Mouse (Mus musculus) spleen, postnatal 14 days (tissue): ENCODE data around the gene Nprl3.
"Not testable (repeated sequence)": the region's sequence is repeated elsewhere in the genome, so short reads cannot be mapped to it uniquely, and the experiment has no call there.

Experiments
- DNase-seq, 2 experiments: peaks; one replicate each; pipeline ENCODE4 v3.0.0; 2021 to 2022; ENCODE audit warnings: low spot score in 2 of 2

Nprl3 gene

GRCm38 (mm10) chr11:32267188-32267884 lies at the start of gene Nprl3:
TSS of gene Nprl3 (minus strand) at chr11:32267707.
- peak; percentile 92 to 94 for DNase-seq

- DNase-seq: no peak
These were observed 48.5 kb upstream of the Nprl3 start for GRCm38 (mm10) chr11:32316009-32316408.

- DNase-seq: no peak
These were observed 42.4 kb upstream of the Nprl3 start for GRCm38 (mm10) chr11:32309928-32310327.

GRCm38 (mm10) chr11:32309446-32309845 lies 41.9 kb upstream of the Nprl3 start:
- no peak for DNase-seq

- no peak for DNase-seq
These were observed 39.5 kb upstream of the Nprl3 start for GRCm38 (mm10) chr11:32307006-32307405.

GRCm38 (mm10) chr11:32303455-32303854 lies 35.9 kb upstream of the Nprl3 start:
- no peak for DNase-seq

- no peak for DNase-seq
These were observed 35.4 kb upstream of the Nprl3 start for GRCm38 (mm10) chr11:32302824-32303419.

GRCm38 (mm10) chr11:32301506-32301905 lies 34.0 kb upstream of the Nprl3 start:
- DNase-seq: no peak

GRCm38 (mm10) chr11:32300279-32301267 lies 33.1 kb upstream of the Nprl3 start:
- DNase-seq: no peak

GRCm38 (mm10) chr11:32299865-32300264 lies 32.4 kb upstream of the Nprl3 start, which contains the start of gene Hbq1a:
TSS of gene Hbq1a (plus strand) at chr11:32300069.
- peak; percentile 59 to 67 for DNase-seq

GRCm38 (mm10) chr11:32298532-32298918 lies 31.0 kb upstream of the Nprl3 start:
- DNase-seq: no peak

GRCm38 (mm10) chr11:32297866-32298531 lies 30.5 kb upstream of the Nprl3 start:
- DNase-seq: no peak

- not testable (repeated sequence) for DNase-seq
These were observed 29.9 kb upstream of the Nprl3 start for GRCm38 (mm10) chr11:32297417-32297816.

GRCm38 (mm10) chr11:32296203-32296602 lies 28.7 kb upstream of the Nprl3 start, which contains the start of gene Hba-a2:
TSS of gene Hba-a2 (plus strand) at chr11:32296489.
- not testable (repeated sequence) for DNase-seq

GRCm38 (mm10) chr11:32293479-32293878 lies 26.0 kb upstream of the Nprl3 start:
- not testable (repeated sequence) for DNase-seq

GRCm38 (mm10) chr11:32292819-32293218 lies 25.3 kb upstream of the Nprl3 start:
- DNase-seq: not testable (repeated sequence)

GRCm38 (mm10) chr11:32287493-32287825 lies 20.0 kb upstream of the Nprl3 start:
- DNase-seq: no peak

GRCm38 (mm10) chr11:32286695-32287492 lies 19.4 kb upstream of the Nprl3 start, which contains the start of gene Hbq1b:
TSS of gene Hbq1b (plus strand) at chr11:32286965.
- DNase-seq: peak; percentile 77 to 85

GRCm38 (mm10) chr11:32285887-32286286 lies 18.4 kb upstream of the Nprl3 start:
- DNase-seq: not testable (repeated sequence)

- peak; percentile 59 to 69 for DNase-seq
These were observed 17.7 kb upstream of the Nprl3 start for GRCm38 (mm10) chr11:32285031-32285775.
